Mouse (Mus musculus): Measurements from ENCODE around the gene Olfr146.

The Olfr146 gene

DNA sequence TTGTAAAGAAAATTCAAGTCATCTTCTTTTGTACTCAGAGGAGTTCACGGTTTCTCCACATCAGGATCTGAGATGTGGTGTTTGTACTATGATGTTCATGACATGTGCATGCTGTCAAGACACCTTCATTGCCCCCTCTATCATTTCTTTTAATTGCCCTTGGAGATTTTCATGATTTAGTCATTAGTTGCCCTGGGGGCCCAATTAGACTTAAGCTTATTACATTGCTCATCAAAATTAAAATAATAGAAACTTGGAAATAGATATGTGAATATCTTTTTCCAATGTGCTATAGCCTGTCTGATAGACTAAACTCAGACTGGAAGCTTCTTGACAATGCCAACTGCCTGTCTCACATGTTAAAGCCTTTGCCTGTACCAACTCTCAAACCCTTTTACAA, at the start of gene Olfr146:
Gene Olfr146 (minus strand): TSS at position 101 of the 400 bp plus-strand sequence.
- no peak for DNase-seq

- DNase-seq, result no peak
These were observed 41.7 kb upstream of the Olfr146 start, which contains the start of gene Olfr937 for GRCm38 (mm10) chr9:39064851-39065250. TSS of gene Olfr937 (minus strand) at chr9:39064951.

DNA sequence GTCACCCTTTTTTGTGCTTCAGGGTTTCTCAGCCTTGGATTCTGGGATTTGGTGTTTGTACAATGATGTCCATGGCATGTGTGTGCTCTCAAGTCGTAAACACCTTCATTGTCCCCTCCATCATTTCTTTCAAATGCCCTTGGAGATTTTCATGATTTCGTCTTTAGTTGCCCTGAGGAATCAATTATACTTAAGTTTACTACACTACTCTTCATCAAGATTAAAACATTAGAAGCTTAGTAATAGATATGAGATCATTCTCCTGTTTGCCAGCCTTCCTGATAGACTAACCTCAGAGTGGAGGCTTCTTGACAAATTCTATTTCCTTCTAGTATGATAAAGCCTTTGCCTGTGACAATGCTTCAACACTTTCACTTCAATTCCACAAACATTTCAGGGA, 23.6 kb downstream of the Olfr146 start, which contains the start of gene Olfr935:
Gene Olfr935 (minus strand): TSS at position 101 of the 400 bp plus-strand sequence.
- DNase-seq, result no peak

- DNase-seq, result no peak
These were observed 35.0 kb downstream of the Olfr146 start, which contains the start of gene Olfr934 for GRCm38 (mm10) chr9:38988215-38988614. TSS of gene Olfr934 (minus strand) at chr9:38988315.

DNA sequence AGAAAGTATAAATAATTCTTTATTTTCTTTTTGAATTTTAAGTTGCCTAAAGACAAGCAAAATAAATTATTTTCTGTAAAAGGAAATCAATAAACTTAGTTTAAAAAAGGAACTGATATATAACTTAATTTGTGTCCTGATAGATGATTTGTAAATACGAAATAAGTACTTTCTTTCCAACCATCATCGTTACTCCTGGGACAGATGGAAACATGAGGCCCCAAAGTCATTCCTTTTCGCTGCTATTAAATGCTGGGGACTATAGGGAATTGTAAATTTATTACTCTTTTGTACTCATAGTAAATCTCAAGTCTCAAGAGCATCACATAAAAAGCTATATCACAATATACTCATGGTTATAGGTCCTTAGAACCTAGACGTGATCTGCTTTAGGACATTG, 51.2 kb downstream of the Olfr146 start, which contains the start of gene Olfr933:
Gene Olfr933 (plus strand): TSS at position 301 of the 400 bp plus-strand sequence.
- DNase-seq, result no peak

All from embryo, embryonic 11 days (tissue).